Mouse (Mus musculus): ENCODE results near the gene Hoxd8. TPM values are rescaled to one million over a fixed set of nuclear protein-coding genes. Genes with fewer than 3 reads are reported as not detected.

Hoxd8 gene
- total RNA-seq, 2 experiments from 2014 or later = not detected

GRCm38 (mm10) chr2:74746298-74746921 is 42.0 kb downstream of the Hoxd8 start:
- no peak for ATAC-seq (ENCODE audit: poor library complexity, severe bottlenecking)

- no peak for ATAC-seq (ENCODE audit: poor library complexity, severe bottlenecking)
Observed at GRCm38 (mm10) chr2:74747006-74747405, 42.6 kb downstream of the Hoxd8 start.

DNA sequence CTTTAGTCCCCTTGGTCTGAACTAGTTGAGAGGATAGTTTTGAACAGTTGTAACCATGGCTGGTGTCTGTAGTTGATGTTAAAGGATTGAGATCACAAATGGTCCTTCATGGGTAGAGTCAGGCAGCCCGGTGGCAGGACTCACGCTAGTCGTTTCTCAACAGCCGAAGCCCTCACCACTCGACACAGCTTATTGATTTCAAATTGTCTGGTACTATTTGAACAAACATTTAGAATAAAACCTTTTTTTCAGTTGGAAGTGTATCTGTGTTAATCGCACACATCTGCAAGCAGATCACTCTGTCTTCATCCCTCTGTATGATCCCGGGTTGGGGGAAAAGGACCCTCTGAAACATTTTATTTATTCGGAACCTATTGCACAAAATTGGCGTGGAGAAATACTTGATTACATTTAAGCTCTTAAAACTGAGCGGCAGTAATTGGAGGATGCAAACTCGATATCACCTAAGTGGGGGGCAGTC is 43.3 kb downstream of the Hoxd8 start:
- no peak for ATAC-seq (ENCODE audit: poor library complexity, severe bottlenecking)

- ATAC-seq (ENCODE audit: poor library complexity, severe bottlenecking) = no peak
Observed at GRCm38 (mm10) chr2:74748436-74748995, 44.1 kb downstream of the Hoxd8 start.

DNA sequence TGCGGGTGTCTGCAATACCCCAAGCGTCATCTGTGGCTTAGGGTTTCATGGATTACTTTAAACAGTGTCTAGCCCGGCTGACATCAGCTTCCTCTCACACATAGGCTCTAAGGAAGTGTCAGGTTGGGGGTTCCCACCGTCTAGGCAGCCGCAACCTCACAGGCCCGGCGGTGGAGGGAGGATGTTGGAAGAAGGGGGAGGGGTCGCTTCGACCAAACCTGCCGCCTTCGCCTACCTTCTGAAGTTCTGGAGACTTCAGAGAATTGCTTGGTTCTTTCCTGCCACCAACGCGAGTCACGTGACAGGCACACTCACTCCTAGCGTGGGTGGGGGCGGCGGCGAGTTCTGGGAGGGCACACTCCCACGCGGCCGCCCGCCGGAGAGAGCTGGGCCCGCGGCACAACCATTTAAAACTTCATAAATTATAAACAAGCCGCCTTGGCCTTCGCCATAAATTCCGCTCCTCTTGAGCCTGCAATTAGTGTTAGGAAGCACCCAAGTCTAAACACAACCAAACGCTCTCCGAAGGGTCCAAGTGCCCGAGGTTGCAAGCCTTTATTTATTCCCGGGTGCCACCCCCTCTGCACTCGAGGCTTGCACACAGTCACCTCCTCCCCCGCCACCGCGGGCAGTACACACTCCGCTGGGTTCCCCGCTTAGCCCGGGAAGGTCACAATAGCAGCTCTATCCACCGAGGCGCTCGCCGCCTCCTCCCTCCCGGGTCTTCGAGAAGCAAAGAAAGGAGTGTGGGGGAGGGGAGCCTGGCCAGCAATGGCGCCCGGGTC is 45.1 kb downstream of the Hoxd8 start:
- ATAC-seq (ENCODE audit: poor library complexity, severe bottlenecking) = 0 out of 2 replicates have a peak, but pooled peaks have one; percentile 27

DNA sequence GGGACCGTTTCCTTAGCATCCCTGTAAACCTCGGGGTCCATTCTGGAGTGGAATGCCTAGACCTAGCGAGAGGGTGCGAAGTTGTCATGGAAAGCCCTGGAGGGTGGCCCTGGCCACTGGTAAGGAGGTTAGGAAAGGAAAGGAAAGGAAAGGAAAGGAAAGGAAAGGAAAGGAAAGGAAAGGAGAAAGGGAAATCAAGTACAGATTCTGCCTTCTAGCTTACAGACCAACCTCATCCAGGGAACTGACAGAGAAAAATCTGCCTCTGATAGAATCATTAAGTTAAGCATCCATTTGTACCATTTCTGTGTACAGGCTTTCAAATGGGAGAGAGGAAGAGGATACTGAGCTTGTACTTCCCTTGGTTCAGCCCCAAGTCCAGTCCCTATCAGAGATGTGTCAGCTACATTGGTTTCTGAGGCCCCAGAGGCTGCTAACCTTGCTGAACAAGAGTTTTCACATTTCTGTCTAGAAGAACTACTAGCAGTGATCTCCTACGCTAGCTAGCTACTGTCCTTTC is 46.4 kb downstream of the Hoxd8 start:
- no peak for ATAC-seq (ENCODE audit: poor library complexity, severe bottlenecking)

DNA sequence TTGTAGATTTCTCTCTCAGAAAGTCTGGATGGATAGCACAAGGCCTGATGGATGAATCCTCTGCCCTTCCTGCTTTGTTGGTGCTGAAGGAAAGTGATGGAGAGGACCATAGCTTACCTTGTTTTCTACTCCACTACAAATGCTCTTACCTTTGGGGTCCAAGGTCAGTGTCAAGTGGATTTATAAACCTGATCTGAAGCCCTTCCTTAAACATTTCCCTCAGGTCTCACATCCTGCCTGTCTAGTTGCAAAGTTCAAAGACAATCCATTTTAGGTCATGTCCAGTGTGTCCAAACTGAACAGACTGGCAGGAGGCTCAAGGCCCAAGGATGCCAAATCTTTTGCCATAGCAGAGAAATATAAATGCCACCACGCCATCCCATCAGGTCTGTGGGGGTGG is 47.4 kb downstream of the Hoxd8 start:
- ATAC-seq (ENCODE audit: poor library complexity, severe bottlenecking) = no peak

GRCm38 (mm10) chr2:74752431-74753174 is 48.2 kb downstream of the Hoxd8 start:
- ATAC-seq (ENCODE audit: poor library complexity, severe bottlenecking) = no peak

DNA sequence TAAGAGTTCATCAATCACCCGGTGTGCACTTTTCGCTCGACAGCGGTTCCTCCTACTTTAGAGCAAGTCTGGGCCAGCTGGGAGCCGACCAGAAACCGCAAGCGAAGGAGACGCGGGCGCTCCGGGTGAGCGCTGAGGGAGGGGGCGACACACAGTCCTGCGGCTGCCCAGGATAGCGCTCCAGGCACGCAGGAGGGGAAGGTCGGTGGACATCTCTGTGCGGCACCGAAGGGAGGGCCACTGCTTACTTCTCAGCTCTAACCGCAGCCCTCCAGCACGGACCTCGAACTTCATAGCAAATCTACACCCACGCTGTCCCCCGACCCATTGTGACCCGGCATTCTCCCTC is 48.7 kb downstream of the Hoxd8 start:
- no peak for ATAC-seq (ENCODE audit: poor library complexity, severe bottlenecking)

- ATAC-seq (ENCODE audit: poor library complexity, severe bottlenecking) = no peak
Observed at GRCm38 (mm10) chr2:74753711-74754110, 49.3 kb downstream of the Hoxd8 start.

Other genes starting within 250 kb of the Hoxd8 start
- gene Lnpk, start 125.2 kb upstream of the Hoxd8 start, total RNA-seq (2015) = 31.9 and 33.1 TPM in 2 replicates
- 33.2 and 44.9 TPM in 2 replicates for gene Lnpk, start 125.2 kb upstream of the Hoxd8 start, total RNA-seq (2017)
- not detected in 2 replicates for gene Evx2, start 45.1 kb upstream of the Hoxd8 start, total RNA-seq (2015)
- not detected in 2 replicates for gene Evx2, start 45.1 kb upstream of the Hoxd8 start, total RNA-seq (2017)
- gene Hoxd13, start 36.3 kb upstream of the Hoxd8 start, total RNA-seq (2015) = not detected in 2 replicates
- gene Hoxd13, start 36.3 kb upstream of the Hoxd8 start, total RNA-seq (2017) = not detected in 2 replicates
- not detected in 2 replicates for gene Hoxd12, start 29.6 kb upstream of the Hoxd8 start, total RNA-seq (2015)
- gene Hoxd12, start 29.6 kb upstream of the Hoxd8 start, total RNA-seq (2017) = not detected in 2 replicates
- gene Hoxd11, start 25.1 kb upstream of the Hoxd8 start, total RNA-seq (2015) = not detected in 2 replicates
- not detected in 2 replicates for gene Hoxd11, start 25.1 kb upstream of the Hoxd8 start, total RNA-seq (2017)
- not detected in 2 replicates for gene Hoxd10, start 12.7 kb upstream of the Hoxd8 start, total RNA-seq (2015)
- gene Hoxd10, start 12.7 kb upstream of the Hoxd8 start, total RNA-seq (2017) = not detected in 2 replicates
- not detected in 2 replicates for gene Hoxd9, start 6.9 kb upstream of the Hoxd8 start, total RNA-seq (2015)
- not detected in 2 replicates for gene Hoxd9, start 6.9 kb upstream of the Hoxd8 start, total RNA-seq (2017)
- gene Hoxd3, start 7.3 kb downstream of the Hoxd8 start, total RNA-seq (2015) = not detected in 2 replicates
- 0.26 TPM in 1 of 2 replicates, not detected in the other for gene Hoxd3, start 7.3 kb downstream of the Hoxd8 start, total RNA-seq (2017)
- gene Hoxd4, start 7.3 kb downstream of the Hoxd8 start, total RNA-seq (2015) = not detected in 2 replicates
- gene Hoxd4, start 7.3 kb downstream of the Hoxd8 start, total RNA-seq (2017) = not detected in 2 replicates
- not detected in 2 replicates for gene Gm28230, start 22.1 kb downstream of the Hoxd8 start, total RNA-seq (2015)
- not detected in 2 replicates for gene Gm28230, start 22.1 kb downstream of the Hoxd8 start, total RNA-seq (2017)
- gene Hoxd1, start 58.4 kb downstream of the Hoxd8 start, total RNA-seq (2015) = not detected in 2 replicates
- gene Hoxd1, start 58.4 kb downstream of the Hoxd8 start, total RNA-seq (2017) = not detected in 2 replicates
- 51.5 and 56.0 TPM in 2 replicates for gene Mtx2, start 121.2 kb downstream of the Hoxd8 start, total RNA-seq (2015)
- gene Mtx2, start 121.2 kb downstream of the Hoxd8 start, total RNA-seq (2017) = 13.4 and 15.6 TPM in 2 replicates